Mouse (Mus musculus) olfactory bulb, adult 2 months (tissue): Measurements from ENCODE around the gene Tnfaip1.

Experiments
- CTCF ChIP-seq: fragments of 200-500 bp; IDR thresholded peaks from 2 replicates; pipeline ENCODE4 v1.5.1; 2012; ENCODE audit warnings: low read depth, mild to moderate bottlenecking, low read length, moderate library complexity; ENCODE audit not compliant: insufficient read depth
- POLR2A ChIP-seq: fragments of 200-500 bp; IDR thresholded peaks from 2 replicates; pipeline ENCODE4 v1.6.1; 2012; ENCODE audit warnings: mild to moderate bottlenecking, low read depth, low read length, moderate library complexity; ENCODE audit not compliant: insufficient read depth

GRCm38 (mm10) chr11:78549491-78549987 lies 13.4 kb upstream of the Tnfaip1 start:
- no peak for TF ChIP-seq POLR2A
- TF ChIP-seq CTCF: no peak
